ENCODE assay signal across 31 mouse cellular contexts in genomic region chr17:15434748-15435147, GRCm38 (mm10). TPM values are rescaled to one million over a fixed set of nuclear protein-coding genes. Genes with fewer than 3 reads are reported as not detected.
DNase-seq lines count a peak whose midpoint lies in the region; ATAC-seq and TF ChIP-seq lines count a peak whose summit lies in the region.
"Had no signal": no experiment of that assay in that cellular context is flagged by ENCODE, and none has a peak within 500 bp of the region (broad histone marks: within the 10 kb centered on the region; RNA-seq: fewer than 3 reads in every experiment).

No protein-coding gene starts in this region.

- no peak for TF ChIP-seq POLR2A in bone marrow, adult 2 months (IDR thresholded peaks at IDR 0.05; ENCODE audit: borderline replicate concordance, control insufficient read depth, low read depth, low read length)

- H3K4me2 ChIP-seq in liver, embryonic 13.5 days: no peak overlapping the region
- H3K4me2 ChIP-seq: embryonic facial prominence, embryonic 15.5 days; heart, embryonic 12.5 days; hindbrain, embryonic 15.5 days; limb, embryonic 15.5 days; midbrain, embryonic 13.5 days; neural tube, embryonic 13.5 days; stomach, embryonic 15.5 days had no signal

- TF ChIP-seq CTCF in bone marrow, adult 2 months (IDR thresholded peaks at IDR 0.05; ENCODE audit: control insufficient read depth, insufficient read depth, low read length): no peak

- peak overlapping the region; percentile 70; the same call in 1 of the 2 replicates for H3K27ac ChIP-seq in bone marrow, adult 2 months (ENCODE audit: control insufficient read depth, insufficient read depth, low read depth, low read length, poor library complexity)
- no peak overlapping the region for H3K27ac ChIP-seq in liver, embryonic 13.5 days
- no peak overlapping the region for H3K27ac ChIP-seq in limb, embryonic 10.5 days
- H3K27ac ChIP-seq: embryonic facial prominence, embryonic 15.5 days; hindbrain, embryonic 10.5 days; hindbrain, embryonic 15.5 days; kidney, postnatal 0 days; limb, embryonic 15.5 days; midbrain, embryonic 13.5 days; neural tube, embryonic 13.5 days; stomach, embryonic 15.5 days had no signal

- DNase-seq in fat pad, adult 2 months (ENCODE audit: extremely low read depth, low read depth, low spot score): peak; percentile 18
- DNase-seq in liver, embryonic 13.5 days: no peak
- DNase-seq in limb, embryonic 10.5 days (ENCODE audit: low spot score): no peak
- no peak for DNase-seq in cerebellum, postnatal 4 days (ENCODE audit: low spot score in 2 of 2)
- DNase-seq in heart, postnatal 4 days: no peak
- DNase-seq: adrenal gland, adult 8-10 months; cerebellum, adult 11-12 months; cerebellum, adult 9-11 months; gastrocnemius, postnatal 14 days; heart, adult 18-20 months; kidney, adult 2 months; kidney, postnatal 4 days; layer of hippocampus, postnatal 36 days; left cerebral cortex, postnatal 4 days; lung, postnatal 36 days; right cerebral cortex, postnatal 14 days; thymus, postnatal 14 days had no signal

- H3K4me1 ChIP-seq in bone marrow, adult 2 months (ENCODE audit: control insufficient read depth, insufficient read depth, low read length): peaks cover under 1% of the 10 kb centered on the region; the same call in 1 of the 2 replicates
- peaks cover 10% of the 10 kb centered on the region; the same call in 1 of the 2 replicates for H3K4me1 ChIP-seq in liver, embryonic 13.5 days (replicated peaks)
- peaks cover 9% of the 10 kb centered on the region for H3K4me1 ChIP-seq in limb, embryonic 10.5 days
- H3K4me1 ChIP-seq: embryonic facial prominence, embryonic 15.5 days; limb, embryonic 15.5 days; stomach, embryonic 15.5 days had no signal

- H3K9ac ChIP-seq in liver, embryonic 13.5 days: no peak overlapping the region
- H3K9ac ChIP-seq: embryonic facial prominence, embryonic 15.5 days; heart, embryonic 12.5 days; hindbrain, embryonic 15.5 days; limb, embryonic 15.5 days; midbrain, embryonic 13.5 days; neural tube, embryonic 13.5 days; stomach, embryonic 15.5 days had no signal

- no peak overlapping the region for H3K4me3 ChIP-seq in bone marrow, adult 2 months (replicated peaks; ENCODE audit: control insufficient read depth, low read depth, low read length)
- no peak overlapping the region for H3K4me3 ChIP-seq in liver, embryonic 13.5 days (replicated peaks)
- no peak overlapping the region for H3K4me3 ChIP-seq in limb, embryonic 10.5 days
- H3K4me3 ChIP-seq: embryonic facial prominence, embryonic 15.5 days; heart, embryonic 12.5 days; hindbrain, embryonic 10.5 days; hindbrain, embryonic 15.5 days; limb, embryonic 15.5 days; midbrain, embryonic 13.5 days; neural tube, embryonic 13.5 days; stomach, embryonic 15.5 days had no signal

- no peaks in the 10 kb centered on the region for H3K27me3 ChIP-seq in liver, embryonic 13.5 days
- H3K27me3 ChIP-seq in limb, embryonic 10.5 days (ENCODE audit: low read depth, poor library complexity, severe bottlenecking): no peaks in the 10 kb centered on the region
- H3K27me3 ChIP-seq: CH12.LX; embryonic facial prominence, embryonic 15.5 days; heart, embryonic 12.5 days; hindbrain, embryonic 15.5 days; limb, embryonic 15.5 days; midbrain, embryonic 13.5 days; neural tube, embryonic 13.5 days; stomach, embryonic 15.5 days had no signal

- 5% methylated on average over 3 of the region's 3 CpGs for WGBS in bone marrow, adult 2 months
- WGBS in liver, embryonic 13.5 days (ENCODE audit: insufficient replicate concordance): 43% methylated on average over 3 of the region's 3 CpGs
- 80% methylated on average over 3 of the region's 3 CpGs for WGBS in limb, embryonic 10.5 days

- H3K9me3 ChIP-seq in liver, embryonic 13.5 days (replicated peaks): no peaks in the 10 kb centered on the region
- H3K9me3 ChIP-seq in limb, embryonic 10.5 days (replicated peaks): no peaks in the 10 kb centered on the region
- H3K9me3 ChIP-seq: embryonic facial prominence, embryonic 15.5 days; heart, embryonic 12.5 days; hindbrain, embryonic 10.5 days; hindbrain, embryonic 15.5 days; limb, embryonic 15.5 days; midbrain, embryonic 13.5 days; neural tube, embryonic 13.5 days; stomach, embryonic 15.5 days had no signal

- peaks cover 13% of the 10 kb centered on the region for H3K36me3 ChIP-seq in liver, embryonic 13.5 days
- peaks cover 29% of the 10 kb centered on the region for H3K36me3 ChIP-seq in limb, embryonic 10.5 days

- peak; percentile 39; the same call in 1 of the 2 replicates for ATAC-seq in liver, embryonic 13.5 days (ENCODE audit: low read depth)
- ATAC-seq in megakaryocyte, adult 5-6 weeks (ENCODE audit: poor library complexity, severe bottlenecking): peak; percentile 90
- ATAC-seq: activated CD4-positive, CD25-positive, alpha-beta regulatory T cell, adult 4 months; forebrain, embryonic 14.5 days; midbrain, embryonic 13.5 days had no signal

RNA-seq across cellular contexts. Expression of gene Fam120b, which starts 38.7 kb away (rescaled TPM):
- polyA plus RNA-seq in bone marrow, adult 2 months (2011; ENCODE audit: insufficient read depth, insufficient read length, low replicate concordance, missing spikeins): 4.6 and 8.2 TPM in 2 replicates
- 6.3 and 7.3 TPM in 2 replicates for polyA plus RNA-seq in liver, embryonic 13.5 days (2015; fragmentation: Nextera tagmentation; extraction: Ambion mirVana)
- total RNA-seq in megakaryocyte, adult 5-6 weeks (2015): 10.8 and 11.8 TPM in 2 replicates
- 13.0 and 16.6 TPM in 2 replicates for total RNA-seq in megakaryocyte, adult 5-6 weeks (2017)
- polyA plus RNA-seq in limb, embryonic 10.5 days (2016; fragmentation: Nextera tagmentation; extraction: Ambion mirVana): 22.2 and 27.6 TPM in 2 replicates
- total RNA-seq in heart, postnatal 4 days (2021): 10 to 100 TPM in 1 of 2 experiments, 1 to 10 TPM in 1; 9.2 to 10.5 TPM

RNA-seq across cellular contexts. Expression of gene Dll1, which starts 58.1 kb away (rescaled TPM):
- 3.0 TPM in 1 of 2 replicates, not detected in the other for polyA plus RNA-seq in bone marrow, adult 2 months (2011; ENCODE audit: insufficient read depth, insufficient read length, low replicate concordance, missing spikeins)
- 1.1 and 1.3 TPM in 2 replicates for polyA plus RNA-seq in liver, embryonic 13.5 days (2015; fragmentation: Nextera tagmentation; extraction: Ambion mirVana)
- total RNA-seq in megakaryocyte, adult 5-6 weeks (2015): not detected in 2 replicates
- total RNA-seq in megakaryocyte, adult 5-6 weeks (2017): 0.11 TPM in 1 of 2 replicates, not detected in the other
- 1.8 and 3.0 TPM in 2 replicates for polyA plus RNA-seq in limb, embryonic 10.5 days (2016; fragmentation: Nextera tagmentation; extraction: Ambion mirVana)
- 1 to 10 TPM; 6.7 to 7.2 TPM for total RNA-seq in heart, postnatal 4 days (2021)
